Mouse (Mus musculus): Measurements from ENCODE around the gene Kcnk12. TPM values are rescaled to one million over a fixed set of nuclear protein-coding genes. Genes with fewer than 3 reads are reported as not detected.

Kcnk12 gene
- total RNA-seq, 2 experiments from 2014 or later: 28.7 to 33.0 TPM

GRCm38 (mm10) chr17:87790661-87791060 lies 7.1 kb downstream of the Kcnk12 start:
- intact Hi-C loops (cut with DNase I): no loop called here
- no peak for DNase-seq (ENCODE audit: low spot score in 2 of 2)

DNA sequence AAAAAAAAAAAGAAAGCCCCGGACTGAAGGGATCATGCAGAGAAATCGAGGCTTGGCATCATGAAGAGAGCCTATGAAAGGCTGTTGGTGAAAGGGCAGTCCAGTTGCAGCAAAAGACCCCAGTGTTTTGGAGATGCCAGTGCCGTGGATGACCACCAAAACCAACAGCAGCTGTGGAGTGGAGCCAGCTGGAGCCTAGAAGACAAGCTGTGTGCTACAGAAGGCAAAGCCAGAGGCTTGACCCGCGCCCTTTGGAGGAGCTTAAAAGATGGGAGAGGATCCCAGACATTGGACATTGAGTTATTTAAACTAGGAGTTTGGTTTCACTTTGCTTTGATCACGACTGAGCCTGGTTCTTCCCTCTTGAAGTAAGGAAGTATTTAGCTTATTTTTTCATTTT lies 9.6 kb downstream of the Kcnk12 start:
- intact Hi-C loops (cut with DNase I): no loop called here
- DNase-seq (ENCODE audit: low spot score in 2 of 2): peak in 1 of 2 experiments; percentile 2

DNA sequence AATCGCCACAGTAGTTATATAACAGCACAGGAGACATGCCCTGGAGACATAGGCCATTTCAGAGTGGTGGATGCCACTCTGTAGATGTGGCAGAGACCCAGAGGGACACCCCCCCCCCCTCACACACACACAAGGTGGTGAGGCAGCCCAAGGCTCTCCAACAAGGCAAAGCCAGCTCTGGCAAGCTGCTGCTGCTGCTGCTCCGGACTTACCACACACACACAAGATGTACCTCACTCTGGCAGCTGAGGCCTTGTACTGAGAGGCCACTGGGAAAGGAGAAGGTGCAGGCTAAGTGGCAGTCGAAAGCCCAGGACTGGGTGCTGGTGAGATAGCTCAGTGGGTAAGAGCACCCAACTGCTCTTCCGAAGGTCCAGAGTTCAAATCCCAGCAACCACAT lies 10.1 kb downstream of the Kcnk12 start:
- peak in 1 of 2 experiments; percentile 1 for DNase-seq (ENCODE audit: low spot score in 2 of 2)
- intact Hi-C loops (cut with DNase I): no loop called here

DNA sequence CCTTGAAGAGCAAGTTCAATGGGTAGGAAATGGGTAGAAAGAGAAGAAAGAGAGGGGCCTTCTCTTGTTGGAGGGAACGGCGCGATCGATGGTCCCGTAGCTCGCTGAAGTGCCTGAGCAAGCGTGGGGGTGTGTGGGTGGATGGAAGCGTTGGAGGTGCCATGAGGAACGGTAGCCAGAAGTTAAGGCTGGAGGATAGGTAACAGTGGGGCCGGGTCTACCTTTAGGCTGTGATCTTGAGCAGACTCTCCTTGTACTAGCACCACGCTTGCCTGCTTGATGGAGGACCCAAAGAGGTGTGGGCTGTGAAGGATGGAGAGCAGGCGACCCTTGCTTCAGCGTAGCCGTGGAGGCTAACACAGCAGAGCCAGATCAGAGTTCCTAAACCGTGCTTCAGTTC lies 12.1 kb downstream of the Kcnk12 start:
- DNase-seq (ENCODE audit: low spot score in 2 of 2): no peak
- intact Hi-C loops (cut with DNase I): no loop called here

- intact Hi-C loops (cut with DNase I): no loop called here
- DNase-seq (ENCODE audit: low spot score in 2 of 2): no peak
These were observed 12.9 kb downstream of the Kcnk12 start for GRCm38 (mm10) chr17:87784911-87785310.

DNA sequence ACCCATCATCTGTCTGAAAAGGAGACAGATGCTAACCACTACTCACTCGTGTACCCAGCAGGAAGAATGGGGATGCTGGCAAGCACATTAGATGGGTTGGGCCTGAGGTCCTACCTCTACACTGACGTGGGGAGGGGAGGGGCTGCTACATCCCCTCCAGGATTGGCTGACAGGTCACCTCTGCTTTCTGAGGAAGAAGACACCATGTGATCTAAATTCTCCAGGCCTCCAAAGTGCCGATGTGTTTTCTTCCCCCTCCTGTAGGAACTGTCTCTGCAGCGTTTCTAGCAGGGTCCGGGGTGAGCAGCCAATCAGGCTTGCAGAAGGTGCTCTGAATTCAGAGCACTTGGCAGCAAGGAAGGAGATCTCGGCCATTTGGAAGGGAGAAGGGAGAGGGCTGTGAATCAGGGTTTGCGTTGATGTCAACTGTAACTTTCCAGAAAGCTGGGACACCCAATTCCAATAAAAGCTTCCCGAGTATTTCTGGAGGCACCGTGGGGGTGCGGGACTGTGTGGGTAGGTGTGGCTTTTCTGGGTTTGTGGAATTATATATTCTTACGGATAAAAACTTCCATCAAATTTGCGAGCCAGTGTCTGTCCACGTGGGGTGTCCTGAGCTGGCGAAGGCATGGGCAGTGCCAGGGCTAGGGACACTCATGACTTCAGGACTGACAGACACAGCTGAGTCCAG lies 13.5 kb downstream of the Kcnk12 start:
- peak; percentile 72 to 76 for DNase-seq (ENCODE audit: low spot score in 2 of 2)
- intact Hi-C loops (cut with DNase I): no loop called here

DNA sequence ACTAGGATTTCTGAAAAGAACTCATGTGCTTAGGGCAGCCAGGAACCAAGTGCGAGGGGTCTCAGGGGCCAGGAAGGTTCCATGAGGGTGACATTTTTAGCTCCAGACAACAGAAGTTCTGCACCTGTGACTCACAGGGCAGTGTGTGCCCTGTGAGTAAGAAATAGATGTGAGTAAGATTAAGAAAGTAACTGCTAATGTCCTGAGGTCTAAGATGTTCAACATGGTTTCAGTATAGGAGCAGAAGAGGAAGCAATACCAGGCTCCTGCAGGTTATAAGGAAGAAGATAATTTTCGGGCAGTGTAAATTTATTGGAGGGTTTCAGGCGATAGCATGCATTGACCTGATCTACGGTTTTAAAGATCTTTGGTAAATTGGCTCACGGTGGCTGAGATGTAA lies 16.6 kb downstream of the Kcnk12 start:
- intact Hi-C loops (cut with DNase I): no loop called here
- DNase-seq (ENCODE audit: low spot score in 2 of 2): no peak

DNA sequence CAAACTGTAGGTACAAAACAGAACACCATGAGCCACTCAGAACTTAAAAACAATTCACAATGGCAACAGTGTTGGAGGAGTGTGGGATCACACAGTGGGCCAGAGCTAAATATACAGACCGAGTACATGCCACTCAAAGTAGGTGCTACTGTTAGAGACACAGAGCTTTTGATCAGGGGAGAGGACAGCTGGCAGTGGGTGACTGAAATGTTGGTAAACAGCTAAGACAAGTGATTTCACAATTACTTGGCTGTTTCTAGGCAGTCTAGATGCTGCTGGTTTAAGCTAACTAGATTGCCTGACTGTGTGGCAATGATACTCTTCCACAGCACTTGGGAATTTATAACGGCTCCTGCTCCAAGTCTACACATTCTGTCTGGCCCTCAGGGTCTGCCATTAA lies 17.6 kb downstream of the Kcnk12 start:
- DNase-seq (ENCODE audit: low spot score in 2 of 2): no peak
- intact Hi-C loops (cut with DNase I): no loop called here

GRCm38 (mm10) chr17:87774982-87775381 lies 22.8 kb downstream of the Kcnk12 start:
- DNase-seq (ENCODE audit: low spot score in 2 of 2): no peak
- intact Hi-C loops (cut with DNase I): no loop called here

DNA sequence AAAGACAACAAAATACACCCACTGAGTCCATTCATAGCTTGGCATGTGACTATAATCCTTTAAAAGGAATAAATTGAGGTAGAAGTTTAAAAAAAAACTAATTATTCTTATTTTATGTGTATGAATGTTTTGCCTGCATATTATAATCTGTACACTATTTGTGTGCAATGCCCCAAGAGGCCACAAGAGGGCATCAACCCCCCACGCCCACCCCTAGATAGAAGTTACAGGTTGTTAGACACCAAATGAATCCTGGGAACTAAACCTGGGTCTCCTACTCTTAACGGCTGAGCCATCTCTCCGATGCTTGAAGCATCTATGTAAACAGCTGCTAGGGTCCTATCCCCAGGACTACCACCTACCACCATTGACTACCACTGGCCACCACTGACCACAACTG lies 24.6 kb downstream of the Kcnk12 start:
- no peak for DNase-seq (ENCODE audit: low spot score in 2 of 2)
- intact Hi-C loops (cut with DNase I): no loop called here

DNA sequence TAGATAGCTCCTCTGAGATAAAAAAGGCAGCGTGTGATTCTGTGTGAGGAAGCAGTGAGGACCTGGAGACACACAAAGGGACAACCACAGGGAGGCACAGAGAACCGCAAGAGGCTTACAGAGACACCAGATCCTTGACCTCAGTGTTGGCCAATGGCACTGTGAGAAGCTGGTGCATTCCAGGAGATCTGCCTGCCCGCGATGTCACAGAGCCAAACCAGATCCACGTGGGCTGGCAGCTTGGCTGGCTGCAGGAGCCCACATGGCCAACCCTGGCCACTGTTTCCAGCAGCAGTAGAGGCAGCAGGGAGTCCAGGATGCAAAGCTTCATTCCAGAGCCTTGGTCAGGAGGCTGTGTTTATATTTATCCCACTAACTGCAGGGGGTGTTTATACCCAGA lies 27.0 kb downstream of the Kcnk12 start:
- DNase-seq (ENCODE audit: low spot score in 2 of 2): no peak
- intact Hi-C loops (cut with DNase I): no loop called here

DNA sequence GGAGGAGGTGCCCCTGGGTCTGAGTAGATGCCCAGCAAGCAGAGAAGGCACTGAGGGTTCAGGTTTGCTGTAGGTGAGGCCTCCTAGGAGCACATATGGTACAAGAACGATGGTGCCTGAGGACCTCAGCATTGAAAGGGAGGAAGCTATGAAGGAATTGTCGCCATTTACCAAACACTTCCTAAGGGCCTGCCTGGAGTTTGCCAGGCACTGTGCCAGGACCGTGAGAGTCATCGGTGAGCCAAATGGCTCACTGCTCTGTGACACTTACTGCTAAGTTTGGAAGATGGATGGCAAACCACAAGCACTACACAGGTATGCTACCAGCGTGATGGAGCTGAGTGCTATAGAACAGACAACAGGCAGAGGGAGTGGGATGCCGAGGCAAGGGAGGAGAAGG lies 30.9 kb downstream of the Kcnk12 start:
- intact Hi-C loops (cut with DNase I): no loop called here
- no peak for DNase-seq (ENCODE audit: low spot score in 2 of 2)

DNA sequence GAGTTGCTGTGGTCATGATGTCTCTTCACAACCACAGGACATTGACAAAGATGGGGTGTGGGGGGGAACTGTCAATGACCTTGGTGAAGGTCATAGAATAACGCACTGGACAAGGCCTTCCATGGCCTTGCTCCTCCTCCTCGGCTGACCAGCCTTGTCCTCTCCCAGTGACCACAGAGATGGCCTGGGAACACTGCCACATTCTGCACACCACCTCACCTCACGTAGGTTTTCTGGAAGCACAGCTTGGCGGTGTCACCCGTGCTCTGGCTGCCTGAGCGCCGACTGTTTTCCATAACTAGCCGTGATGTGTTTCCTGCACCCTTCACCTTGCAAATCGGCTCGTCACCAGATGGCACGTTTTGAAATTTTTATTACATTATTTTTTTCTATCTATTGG lies 32.8 kb downstream of the Kcnk12 start:
- intact Hi-C loops (cut with DNase I): no loop called here
- no peak for DNase-seq (ENCODE audit: low spot score in 2 of 2)

DNA sequence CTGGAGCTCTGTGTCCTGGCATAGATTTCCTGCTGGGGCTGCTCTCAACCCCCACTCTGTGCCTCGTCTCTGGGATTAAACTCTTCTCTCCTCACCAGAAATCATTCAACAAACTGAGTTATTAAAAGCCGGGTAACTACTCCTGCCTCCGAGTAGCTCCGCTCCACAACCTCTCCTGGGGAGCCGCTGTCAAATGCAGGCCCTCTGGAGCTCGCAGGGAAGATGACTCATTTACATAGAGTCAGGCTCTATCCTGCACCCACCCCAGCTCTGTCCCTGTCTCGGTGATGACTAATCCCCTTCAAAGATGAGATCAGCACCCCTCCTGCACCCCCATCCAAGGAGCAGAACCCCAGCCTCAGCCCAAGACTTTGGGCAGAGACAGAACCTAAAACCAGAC lies 34.6 kb downstream of the Kcnk12 start:
- intact Hi-C loops (cut with DNase I): no loop called here
- DNase-seq (ENCODE audit: low spot score in 2 of 2): peak; percentile 39 to 43

- no peak for DNase-seq (ENCODE audit: low spot score in 2 of 2)
- intact Hi-C loops (cut with DNase I): no loop called here
These were observed 37.5 kb downstream of the Kcnk12 start for GRCm38 (mm10) chr17:87760315-87760714.

- intact Hi-C loops (cut with DNase I): loop anchor here (2.0 kb wide), 2 partner anchors 19 to 51 kb away; partner anchors contain the start of gene Kcnk12
- peak; percentile 70 to 80 for DNase-seq (ENCODE audit: low spot score in 2 of 2)
These were observed 51.6 kb downstream of the Kcnk12 start for GRCm38 (mm10) chr17:87745926-87746888.

DNA sequence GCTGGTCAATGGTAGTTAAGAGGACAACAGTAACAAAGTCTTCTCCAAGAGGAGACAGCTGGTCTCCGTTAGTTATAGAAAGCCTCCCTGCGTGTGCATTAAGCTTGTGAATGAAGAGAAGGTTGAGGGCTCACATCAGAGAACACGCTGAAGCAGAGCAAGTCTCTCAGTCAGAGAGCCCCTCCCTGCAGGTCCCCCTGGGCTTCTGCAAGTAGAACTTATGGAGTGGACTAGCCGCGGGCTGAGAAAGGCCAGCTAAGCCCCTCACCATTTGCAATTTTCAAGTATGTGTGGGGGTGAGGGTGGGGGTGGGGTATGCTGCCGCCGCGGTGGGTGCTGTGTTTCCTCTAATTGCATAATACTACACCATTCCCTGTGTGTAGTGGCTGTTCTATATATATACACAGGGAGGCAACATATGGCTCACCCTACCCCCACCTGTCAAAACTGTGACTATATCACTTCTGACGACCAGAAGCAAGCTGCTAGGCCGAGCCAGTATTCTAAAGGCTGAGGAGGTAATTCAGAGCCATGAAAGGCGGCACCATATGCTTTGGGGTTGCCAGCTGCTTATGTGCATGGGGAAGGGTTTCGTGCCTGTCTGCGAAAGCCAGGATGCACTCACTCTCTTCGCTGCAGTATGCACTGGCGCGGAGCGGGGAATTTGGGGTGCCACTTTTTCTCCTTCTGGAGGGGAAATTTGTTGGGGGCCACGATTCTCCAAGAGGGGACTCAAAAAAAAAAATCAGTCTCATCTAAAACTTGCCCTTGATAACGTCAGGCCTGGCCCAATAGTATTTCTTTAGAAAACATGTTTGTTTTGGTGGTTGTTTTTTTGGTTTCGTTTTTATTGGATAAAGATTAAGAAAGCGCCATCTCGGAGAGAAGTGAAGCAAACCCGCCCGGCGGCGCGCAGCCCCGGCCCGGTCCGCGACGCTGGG lies 52.5 kb downstream of the Kcnk12 start:
- peak; percentile 82 for DNase-seq (ENCODE audit: low spot score in 2 of 2)
- intact Hi-C loops (cut with DNase I): loop anchor here (2.0 kb wide), 2 partner anchors 18 to 52 kb away; partner anchors contain the start of gene Kcnk12

GRCm38 (mm10) chr17:87739835-87740234 lies 58.0 kb downstream of the Kcnk12 start:
- no peak for DNase-seq (ENCODE audit: low spot score in 2 of 2)

DNA sequence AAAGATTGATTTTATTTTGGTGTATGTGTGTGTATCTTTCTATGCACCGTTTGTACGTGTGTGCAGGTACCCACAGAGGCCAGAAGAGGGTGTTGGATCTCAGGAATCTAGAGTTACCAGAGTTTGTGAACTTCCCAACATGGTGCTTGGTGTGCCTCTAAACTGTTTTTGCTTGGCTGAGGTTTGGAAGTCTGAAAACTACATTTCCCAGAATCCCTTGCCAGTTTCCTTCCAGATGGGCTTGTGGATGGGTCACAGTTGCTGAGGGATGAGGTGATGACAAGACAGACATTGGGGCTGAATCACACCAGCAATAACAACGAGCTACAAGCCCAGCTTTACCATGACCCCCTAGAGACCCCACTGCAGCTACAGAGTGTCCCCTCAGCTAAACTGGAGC lies 60.6 kb downstream of the Kcnk12 start:
- DNase-seq (ENCODE audit: low spot score in 2 of 2): no peak
- intact Hi-C loops (cut with DNase I): no loop called here

More at GRCm38 (mm10) chr17:87739835-87740234, 58.0 kb downstream of the Kcnk12 start:
- intact Hi-C loops (cut with DNase I): no loop called here

- intact Hi-C loops (cut with DNase I): no loop called here
- DNase-seq (ENCODE audit: low spot score in 2 of 2): no peak
These were observed 63.3 kb downstream of the Kcnk12 start for GRCm38 (mm10) chr17:87734471-87734870.
